Mouse (Mus musculus): ENCODE measurements around the gene Supt3. TPM values are rescaled to one million over a fixed set of nuclear protein-coding genes. Genes with fewer than 3 reads are reported as not detected.

The Supt3 gene
- polyA plus RNA-seq, 1 experiment from 2014 or later = 23.7 TPM

DNA sequence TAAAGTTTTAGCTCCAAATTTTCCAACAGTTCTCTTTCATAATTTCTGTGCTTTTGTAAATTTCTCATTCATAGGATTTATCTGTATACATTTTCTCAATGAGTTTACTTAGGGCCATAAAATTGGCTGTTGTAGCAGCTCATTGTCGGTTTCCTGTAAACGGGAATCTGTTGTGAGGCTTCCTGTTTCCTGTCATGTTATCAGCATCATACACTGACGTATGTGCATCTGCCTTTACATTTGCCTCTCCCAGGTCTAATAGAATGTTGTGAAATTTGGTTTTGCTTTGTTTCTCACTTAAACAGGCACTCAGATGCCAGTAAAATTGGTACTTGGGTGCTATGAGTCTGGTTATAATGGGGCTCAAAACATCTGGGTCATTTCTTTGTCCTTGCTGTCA lies 338.4 kb downstream of the Supt3 start:
- Histone ChIP-seq H3K4me2 (ENCODE audit: low read length) (no peak overlapping the region), H3K36me3 (ENCODE audit: control insufficient read depth, insufficient read depth, low read length) (no peaks in the 10 kb centered on the region), H3K4me3 (ENCODE audit: control insufficient read depth in 1 of 2, insufficient read depth in 1 of 2, low read depth in 1 of 2, low read length in 2 of 2) (no peak overlapping the region), H3K27me3 (ENCODE audit: control insufficient read depth, insufficient read depth, low read length) (no peaks in the 10 kb centered on the region), H3K9ac (ENCODE audit: low read length) (no peak overlapping the region), H3K4me1 (ENCODE audit: control insufficient read depth in 2 of 2, insufficient read depth in 2 of 2, low read length in 2 of 2) (peaks cover 0 to 2% of the 10 kb centered on the region in 2 experiments; a peak in 1 of 4 replicates), H3K27ac (replicated peaks in 1 of 2; ENCODE audit: control insufficient read depth in 1 of 2, insufficient read depth in 1 of 2, low read depth in 2 of 2, low read length in 2 of 2) (no peak overlapping the region), H3K9me3 (ENCODE audit: control insufficient read depth, low read length) (no peaks in the 10 kb centered on the region)
- 62% methylated on average over 3 of the region's 3 CpGs for WGBS
- no peak for ATAC-seq (ENCODE audit: insufficient number of reproducible peaks, insufficient read depth, low FRiP score, low read depth)

DNA sequence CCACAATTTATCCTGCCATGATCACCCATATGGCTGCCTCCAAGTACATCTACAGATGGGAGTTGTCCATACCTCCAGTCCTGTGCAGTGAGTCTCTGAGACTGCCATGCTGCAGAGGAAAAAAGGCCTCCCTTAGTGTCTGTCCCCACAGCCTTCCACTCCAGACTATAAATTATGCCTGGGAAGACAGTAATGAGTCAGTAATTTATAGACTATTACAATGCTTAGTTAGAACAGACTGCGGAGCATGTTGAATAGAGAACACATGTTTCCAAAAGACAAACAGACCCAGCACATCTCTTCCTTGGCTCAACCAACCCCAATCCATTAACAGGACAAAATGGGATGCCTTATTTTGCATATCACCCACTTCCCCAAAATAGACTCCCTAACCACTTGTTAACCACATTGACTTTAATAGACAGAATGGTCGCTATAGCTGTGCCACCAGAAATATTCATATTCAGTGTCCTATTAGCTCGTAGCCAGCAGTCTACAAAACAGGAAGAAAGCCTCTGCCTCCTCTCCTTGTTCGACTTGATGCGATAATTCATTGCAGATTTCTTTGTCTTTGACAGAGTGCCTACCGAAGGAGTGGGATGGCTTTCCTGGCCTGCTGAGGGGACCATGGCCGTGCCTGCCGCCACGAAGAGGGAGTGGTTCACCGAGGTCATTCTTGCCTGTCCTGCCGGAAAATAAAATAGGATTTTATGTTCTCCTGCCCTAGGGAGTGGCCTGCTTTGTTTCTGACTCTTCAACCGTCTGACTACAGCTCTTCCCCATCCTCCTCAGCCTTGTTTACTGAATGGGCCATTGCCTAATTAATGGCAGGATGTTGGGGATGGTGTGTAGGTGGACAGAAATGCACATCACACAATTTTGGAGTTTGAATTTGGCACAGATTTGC lies 341.9 kb downstream of the Supt3 start:
- H3K27me3 ChIP-seq (ENCODE audit: control insufficient read depth, insufficient read depth, low read length) = no peaks in the 10 kb centered on the region
- H3K36me3 ChIP-seq (ENCODE audit: control insufficient read depth, insufficient read depth, low read length) = no peaks in the 10 kb centered on the region
- H3K4me2 ChIP-seq (ENCODE audit: low read length) = no peak overlapping the region
- no peak overlapping the region for H3K4me3 ChIP-seq (ENCODE audit: control insufficient read depth in 1 of 2, insufficient read depth in 1 of 2, low read depth in 1 of 2, low read length in 2 of 2)
- H3K4me1 ChIP-seq (ENCODE audit: control insufficient read depth in 2 of 2, insufficient read depth in 2 of 2, low read length in 2 of 2) = peaks cover 0 to 2% of the 10 kb centered on the region in 2 experiments; a peak in 1 of 4 replicates
- H3K27ac ChIP-seq (replicated peaks in 1 of 2; ENCODE audit: control insufficient read depth in 1 of 2, insufficient read depth in 1 of 2, low read depth in 2 of 2, low read length in 2 of 2) = no peak overlapping the region
- H3K9me3 ChIP-seq (ENCODE audit: control insufficient read depth, low read length) = 0 out of 2 replicates have a peak, but pooled peaks cover under 1% of the 10 kb centered on the region
- 79% methylated on average over 12 of the region's 12 CpGs for WGBS
- no peak overlapping the region for H3K9ac ChIP-seq (ENCODE audit: low read length)
- no peak for ATAC-seq (ENCODE audit: insufficient number of reproducible peaks, insufficient read depth, low FRiP score, low read depth)

DNA sequence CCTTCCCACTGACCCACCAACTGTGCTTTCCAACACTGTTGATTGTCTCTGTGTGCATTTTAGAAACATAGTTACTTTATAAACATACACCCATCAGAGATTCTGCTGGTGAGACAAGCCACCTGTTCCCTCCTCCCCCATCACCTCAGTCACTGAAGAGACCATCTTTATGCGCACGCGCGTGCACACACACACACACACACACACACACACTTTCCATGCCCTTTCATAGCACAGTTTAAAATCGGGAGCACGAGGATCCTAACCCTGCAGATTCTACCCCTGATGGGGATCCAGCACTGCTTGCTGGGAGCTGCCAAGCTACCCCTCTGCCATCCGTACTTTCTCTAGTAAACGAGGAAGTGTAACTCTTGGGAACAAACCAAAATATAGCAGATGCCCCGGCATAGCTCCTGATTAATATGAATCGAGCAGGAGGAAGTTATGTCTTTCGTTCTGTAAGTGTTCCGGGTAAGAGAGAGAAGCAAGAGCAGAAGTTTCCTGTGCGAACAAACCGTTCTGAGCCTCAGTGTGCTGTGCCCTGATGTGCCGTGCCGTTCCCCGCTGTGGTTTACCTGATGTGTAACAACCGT lies 342.8 kb downstream of the Supt3 start:
- ATAC-seq (ENCODE audit: insufficient number of reproducible peaks, insufficient read depth, low FRiP score, low read depth) = no peak
- H3K27ac ChIP-seq (replicated peaks in 1 of 2; ENCODE audit: control insufficient read depth in 1 of 2, insufficient read depth in 1 of 2, low read depth in 2 of 2, low read length in 2 of 2) = no peak overlapping the region

DNA sequence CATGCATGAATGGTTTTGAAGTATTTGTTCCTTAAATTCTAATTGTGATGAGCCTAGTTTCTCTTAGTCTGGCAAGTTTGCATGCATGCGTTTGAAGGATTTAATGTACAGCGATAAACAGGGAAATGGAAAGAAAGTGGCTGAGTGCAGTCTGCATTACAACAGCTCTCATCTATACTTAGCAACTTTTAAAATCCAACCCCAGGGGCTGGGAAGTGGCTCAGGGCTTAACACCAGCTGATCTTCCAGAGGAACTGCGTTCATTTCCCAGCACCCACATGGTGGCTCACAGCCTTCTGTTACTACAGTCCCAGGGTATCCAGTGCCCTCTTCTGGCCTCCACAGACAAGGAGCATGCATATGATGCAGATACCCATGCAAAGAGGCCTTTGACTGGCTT lies 346.9 kb downstream of the Supt3 start:
- Histone ChIP-seq H3K4me1 (ENCODE audit: control insufficient read depth in 2 of 2, insufficient read depth in 2 of 2, low read length in 2 of 2) (no peaks in the 10 kb centered on the region), H3K4me2 (ENCODE audit: low read length) (no peak overlapping the region), H3K9ac (ENCODE audit: low read length) (no peak overlapping the region), H3K9me3 (ENCODE audit: control insufficient read depth, low read length) (0 out of 2 replicates have a peak, but pooled peaks cover 3% of the 10 kb centered on the region), H3K27me3 (ENCODE audit: control insufficient read depth, insufficient read depth, low read length) (no peaks in the 10 kb centered on the region), H3K4me3 (ENCODE audit: control insufficient read depth in 1 of 2, insufficient read depth in 1 of 2, low read depth in 1 of 2, low read length in 2 of 2) (no peak overlapping the region), H3K27ac (replicated peaks in 1 of 2; ENCODE audit: control insufficient read depth in 1 of 2, insufficient read depth in 1 of 2, low read depth in 2 of 2, low read length in 2 of 2) (no peak overlapping the region), H3K36me3 (ENCODE audit: control insufficient read depth, insufficient read depth, low read length) (no peaks in the 10 kb centered on the region)
- no peak for ATAC-seq (ENCODE audit: insufficient number of reproducible peaks, insufficient read depth, low FRiP score, low read depth)
- WGBS = 88% methylated on average over 3 of the region's 3 CpGs

More for the DNA sequence above, 342.8 kb downstream of the Supt3 start:
- 86% methylated on average over 18 of the region's 18 CpGs for WGBS
- 0 out of 2 replicates have a peak, but pooled peaks cover 3% of the 10 kb centered on the region for H3K9me3 ChIP-seq (ENCODE audit: control insufficient read depth, low read length)
- no peaks in the 10 kb centered on the region for H3K27me3 ChIP-seq (ENCODE audit: control insufficient read depth, insufficient read depth, low read length)
- no peak overlapping the region for H3K9ac ChIP-seq (ENCODE audit: low read length)
- H3K4me2 ChIP-seq (ENCODE audit: low read length) = no peak overlapping the region
- no peaks in the 10 kb centered on the region for H3K36me3 ChIP-seq (ENCODE audit: control insufficient read depth, insufficient read depth, low read length)
- peaks cover 0 to 2% of the 10 kb centered on the region in 2 experiments; a peak in 1 of 4 replicates for H3K4me1 ChIP-seq (ENCODE audit: control insufficient read depth in 2 of 2, insufficient read depth in 2 of 2, low read length in 2 of 2)
- H3K4me3 ChIP-seq (ENCODE audit: control insufficient read depth in 1 of 2, insufficient read depth in 1 of 2, low read depth in 1 of 2, low read length in 2 of 2) = no peak overlapping the region

DNA sequence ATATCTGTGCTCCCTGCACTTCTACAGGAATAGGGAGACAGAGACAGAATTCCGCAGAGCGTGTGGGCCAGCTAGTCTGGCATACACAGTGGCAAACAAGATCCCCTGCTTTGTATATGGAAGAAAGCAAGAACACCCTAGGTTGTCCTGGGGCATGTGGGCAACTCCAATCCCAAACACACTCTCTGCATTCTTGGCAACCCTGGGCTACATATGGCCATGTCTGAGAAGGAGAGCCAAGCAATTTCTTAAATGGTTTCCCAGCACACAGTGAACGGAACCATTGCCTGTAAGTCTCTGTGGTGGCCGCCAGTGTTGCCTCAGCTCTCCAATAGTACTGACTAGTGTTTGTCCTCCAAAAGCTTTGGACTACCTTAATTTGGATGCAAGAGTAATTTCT lies 351.7 kb downstream of the Supt3 start:
- ATAC-seq (ENCODE audit: insufficient number of reproducible peaks, insufficient read depth, low FRiP score, low read depth) = no peak
- Histone ChIP-seq H3K4me1 (ENCODE audit: control insufficient read depth in 2 of 2, insufficient read depth in 2 of 2, low read length in 2 of 2) (no peaks in the 10 kb centered on the region), H3K4me3 (ENCODE audit: control insufficient read depth in 1 of 2, insufficient read depth in 1 of 2, low read depth in 1 of 2, low read length in 2 of 2) (no peak overlapping the region), H3K27ac (replicated peaks in 1 of 2; ENCODE audit: control insufficient read depth in 1 of 2, insufficient read depth in 1 of 2, low read depth in 2 of 2, low read length in 2 of 2) (no peak overlapping the region), H3K9me3 (ENCODE audit: control insufficient read depth, low read length) (0 out of 2 replicates have a peak, but pooled peaks cover 3% of the 10 kb centered on the region), H3K36me3 (ENCODE audit: control insufficient read depth, insufficient read depth, low read length) (no peaks in the 10 kb centered on the region), H3K9ac (ENCODE audit: low read length) (no peak overlapping the region), H3K4me2 (ENCODE audit: low read length) (no peak overlapping the region), H3K27me3 (ENCODE audit: control insufficient read depth, insufficient read depth, low read length) (no peaks in the 10 kb centered on the region)
- 91% methylated on average over 4 of the region's 4 CpGs for WGBS

DNA sequence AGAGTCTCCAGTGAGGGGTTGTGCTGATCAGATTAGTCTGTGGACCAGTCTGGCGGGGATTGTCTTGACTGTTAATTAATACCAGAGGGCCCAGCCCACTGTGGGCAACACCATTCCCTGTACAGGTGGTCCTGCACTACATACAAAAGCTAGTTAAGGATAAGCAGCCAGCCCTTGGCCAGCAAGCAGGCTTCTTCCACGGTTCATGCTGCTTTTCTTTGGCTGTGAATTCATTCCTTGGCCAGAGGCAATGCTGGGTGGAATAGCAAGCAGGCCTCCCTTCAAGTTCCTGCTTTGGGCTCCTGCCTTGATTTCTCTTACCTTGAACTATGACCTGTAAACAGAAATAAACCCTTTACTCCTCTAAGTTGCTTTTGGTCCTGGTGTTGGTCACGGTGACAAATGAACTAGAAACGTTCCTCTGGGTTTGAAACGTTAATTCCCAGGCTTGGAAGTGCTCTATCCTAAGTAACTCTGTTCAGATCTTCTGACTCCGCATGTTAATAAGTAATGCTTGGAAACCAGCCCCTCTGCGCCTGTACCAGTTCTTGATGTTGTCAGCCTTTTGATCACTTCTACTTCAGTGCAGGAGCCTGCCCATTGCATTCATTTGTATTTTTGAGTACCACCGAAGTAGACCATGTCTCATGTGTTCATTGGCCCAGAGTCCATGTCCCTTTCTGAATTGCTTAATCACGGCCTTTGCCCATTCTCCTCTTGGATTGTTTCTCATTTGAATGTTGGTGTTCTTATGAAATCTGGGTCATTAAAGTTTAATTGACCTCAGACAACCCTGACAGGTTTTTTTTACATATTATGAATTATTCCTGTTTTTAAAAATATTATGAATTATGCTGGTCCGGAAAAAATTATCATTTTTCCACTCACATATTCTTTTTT lies 356.8 kb downstream of the Supt3 start:
- H3K9me3 ChIP-seq (ENCODE audit: control insufficient read depth, low read length) = no peaks in the 10 kb centered on the region
- no peak overlapping the region for H3K4me3 ChIP-seq (ENCODE audit: control insufficient read depth in 1 of 2, insufficient read depth in 1 of 2, low read depth in 1 of 2, low read length in 2 of 2)
- H3K27me3 ChIP-seq (ENCODE audit: control insufficient read depth, insufficient read depth, low read length) = no peaks in the 10 kb centered on the region
- no peaks in the 10 kb centered on the region for H3K36me3 ChIP-seq (ENCODE audit: control insufficient read depth, insufficient read depth, low read length)
- no peak overlapping the region for H3K27ac ChIP-seq (replicated peaks in 1 of 2; ENCODE audit: control insufficient read depth in 1 of 2, insufficient read depth in 1 of 2, low read depth in 2 of 2, low read length in 2 of 2)
- H3K4me1 ChIP-seq (ENCODE audit: control insufficient read depth in 2 of 2, insufficient read depth in 2 of 2, low read length in 2 of 2) = no peaks in the 10 kb centered on the region
- WGBS = 88% methylated on average over 10 of the region's 10 CpGs
- H3K9ac ChIP-seq (ENCODE audit: low read length) = no peak overlapping the region
- no peak for ATAC-seq (ENCODE audit: insufficient number of reproducible peaks, insufficient read depth, low FRiP score, low read depth)
- H3K4me2 ChIP-seq (ENCODE audit: low read length) = no peak overlapping the region

DNA sequence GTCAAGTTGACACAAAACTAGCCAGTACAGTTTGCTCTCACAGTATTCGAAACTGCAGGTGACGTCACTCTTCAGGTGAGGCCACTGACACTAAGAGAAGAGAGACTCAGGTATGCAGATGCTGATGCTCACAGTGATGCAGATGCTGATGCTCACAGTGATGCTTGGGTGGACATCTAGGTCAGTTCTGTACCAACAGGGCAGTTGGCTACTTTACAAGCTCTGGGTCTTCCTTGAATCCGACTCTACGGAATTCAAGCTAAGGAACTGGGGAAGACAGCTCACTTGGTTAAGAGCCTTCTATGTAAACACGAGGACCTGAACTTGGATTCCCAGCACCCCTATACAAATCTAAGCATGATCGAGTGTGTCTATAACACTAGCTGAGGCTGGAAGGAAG lies 359.5 kb downstream of the Supt3 start:
- H3K27ac ChIP-seq (replicated peaks in 1 of 2; ENCODE audit: control insufficient read depth in 1 of 2, insufficient read depth in 1 of 2, low read depth in 2 of 2, low read length in 2 of 2) = no peak overlapping the region
- no peaks in the 10 kb centered on the region for H3K27me3 ChIP-seq (ENCODE audit: control insufficient read depth, insufficient read depth, low read length)
- ATAC-seq (ENCODE audit: insufficient number of reproducible peaks, insufficient read depth, low FRiP score, low read depth) = no peak
- no peak overlapping the region for H3K4me3 ChIP-seq (ENCODE audit: control insufficient read depth in 1 of 2, insufficient read depth in 1 of 2, low read depth in 1 of 2, low read length in 2 of 2)
- no peak overlapping the region for H3K9ac ChIP-seq (ENCODE audit: low read length)
- 86% methylated on average over 6 of the region's 6 CpGs for WGBS
- no peak overlapping the region for H3K4me2 ChIP-seq (ENCODE audit: low read length)
- no peaks in the 10 kb centered on the region for H3K4me1 ChIP-seq (ENCODE audit: control insufficient read depth in 2 of 2, insufficient read depth in 2 of 2, low read length in 2 of 2)
- H3K9me3 ChIP-seq (ENCODE audit: control insufficient read depth, low read length) = no peaks in the 10 kb centered on the region
- H3K36me3 ChIP-seq (ENCODE audit: control insufficient read depth, insufficient read depth, low read length) = no peaks in the 10 kb centered on the region
